Mouse (Mus musculus) lung, adult 2 months (tissue): ENCODE results near the gene Smad9. TPM values are rescaled to one million over a fixed set of nuclear protein-coding genes. Genes with fewer than 3 reads are reported as not detected.

Source experiments
- DNase-seq: peaks from one replicate; pipeline ENCODE4 v3.0.0; 2022
- H3K4me1 ChIP-seq: fragments of 200-500 bp; 2 replicates; pipeline ENCODE4 v1.6.1; 2011; ENCODE audit warnings: low read length; ENCODE audit not compliant: control insufficient read depth, insufficient read depth
- H3K4me3 ChIP-seq: fragments of 200-500 bp; replicated peaks from 2 replicates; pipeline ENCODE3; 2011; ENCODE audit warnings: low read depth, mild to moderate bottlenecking, control low read depth, low read length; ENCODE audit errors: extremely low read depth
- CTCF ChIP-seq: fragments of 200-500 bp; IDR thresholded peaks from 2 replicates; pipeline ENCODE4 v1.5.1; 2011; ENCODE audit warnings: mild to moderate bottlenecking, low read length, control low read depth; ENCODE audit not compliant: insufficient read depth
- POLR2A ChIP-seq: fragments of 200-500 bp; IDR thresholded peaks from 2 replicates; pipeline ENCODE4 v1.6.1; 2011; ENCODE audit warnings: low read depth, mild to moderate bottlenecking, control low read depth, low read length, borderline replicate concordance; ENCODE audit errors: extremely low read depth
- WGBS: fragments of 180-500 bp; shearing (Covaris S2); methylation state at CpG from one replicate; pipeline ENCODE4 v1.1.7; 2018; 5-methylcytosine and 5-hydroxymethylcytosine counted together
- polyA plus RNA-seq: library from polyadenylated mRNA; depleted of rRNA; stranded (reverse); fragments of >200 nt; gene quantifications from 2 replicates; pipeline ENCODE4 v1.2.3, GENCODE M21; 2012

Smad9 gene
- polyA plus RNA-seq, 1 experiment, result 5.6 TPM

DNA sequence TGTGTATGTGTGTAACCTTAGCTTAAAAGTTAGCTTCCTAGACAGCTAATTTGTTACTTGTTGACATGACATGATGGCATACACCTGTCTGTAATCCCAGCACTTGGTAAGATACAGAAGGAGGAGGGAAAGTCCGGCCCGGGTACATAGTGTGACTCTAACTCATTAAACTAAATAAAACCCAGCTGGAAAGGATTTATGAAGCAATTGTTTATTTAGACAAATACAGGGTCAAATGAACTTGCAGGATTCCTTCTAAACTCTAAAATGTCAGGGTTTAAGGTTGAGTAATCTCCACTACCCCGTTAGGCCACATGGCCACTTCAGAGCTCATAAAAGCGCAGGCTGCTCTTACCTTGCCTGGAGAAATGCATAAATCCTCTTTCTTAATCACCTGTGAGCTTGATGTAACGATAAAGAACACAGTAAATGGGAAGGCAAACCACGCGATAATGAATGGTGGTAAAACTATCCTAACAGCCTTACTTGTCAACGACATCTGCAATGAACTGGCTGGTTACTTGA, 23.7 kb upstream of the Smad9 start:
- H3K4me3 ChIP-seq, result no peak overlapping the region
- DNase-seq, result no peak
- TF ChIP-seq CTCF (no peak), POLR2A (no peak)
- 75% methylated on average over 8 of the region's 8 CpGs for WGBS
- H3K4me1 ChIP-seq, result no peaks in the 10 kb centered on the region

DNA sequence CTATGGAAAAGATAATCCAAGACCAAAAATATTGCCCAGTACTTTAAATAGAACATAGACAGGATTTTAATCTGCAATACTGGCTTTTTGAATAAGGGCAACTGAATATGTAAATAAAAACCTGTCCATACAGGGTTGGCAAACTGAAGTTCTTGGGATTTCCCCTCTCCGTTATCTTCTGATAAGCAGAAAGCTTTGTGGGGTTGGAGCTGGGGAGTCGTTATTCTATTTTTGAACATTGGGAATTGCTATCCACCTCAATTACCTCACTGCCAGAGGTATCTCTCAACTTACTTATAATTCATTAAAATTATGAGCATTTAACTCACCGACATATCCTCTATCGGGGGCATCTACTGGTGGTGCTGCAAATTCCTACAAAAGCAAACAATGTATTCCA, 23.0 kb upstream of the Smad9 start:
- no peak for TF ChIP-seq CTCF
- no peak for TF ChIP-seq POLR2A
- DNase-seq, result no peak
- Histone ChIP-seq H3K4me3 (no peak overlapping the region), H3K4me1 (no peaks in the 10 kb centered on the region)
- WGBS, result 89% methylated on average over 4 of the region's 4 CpGs

DNA sequence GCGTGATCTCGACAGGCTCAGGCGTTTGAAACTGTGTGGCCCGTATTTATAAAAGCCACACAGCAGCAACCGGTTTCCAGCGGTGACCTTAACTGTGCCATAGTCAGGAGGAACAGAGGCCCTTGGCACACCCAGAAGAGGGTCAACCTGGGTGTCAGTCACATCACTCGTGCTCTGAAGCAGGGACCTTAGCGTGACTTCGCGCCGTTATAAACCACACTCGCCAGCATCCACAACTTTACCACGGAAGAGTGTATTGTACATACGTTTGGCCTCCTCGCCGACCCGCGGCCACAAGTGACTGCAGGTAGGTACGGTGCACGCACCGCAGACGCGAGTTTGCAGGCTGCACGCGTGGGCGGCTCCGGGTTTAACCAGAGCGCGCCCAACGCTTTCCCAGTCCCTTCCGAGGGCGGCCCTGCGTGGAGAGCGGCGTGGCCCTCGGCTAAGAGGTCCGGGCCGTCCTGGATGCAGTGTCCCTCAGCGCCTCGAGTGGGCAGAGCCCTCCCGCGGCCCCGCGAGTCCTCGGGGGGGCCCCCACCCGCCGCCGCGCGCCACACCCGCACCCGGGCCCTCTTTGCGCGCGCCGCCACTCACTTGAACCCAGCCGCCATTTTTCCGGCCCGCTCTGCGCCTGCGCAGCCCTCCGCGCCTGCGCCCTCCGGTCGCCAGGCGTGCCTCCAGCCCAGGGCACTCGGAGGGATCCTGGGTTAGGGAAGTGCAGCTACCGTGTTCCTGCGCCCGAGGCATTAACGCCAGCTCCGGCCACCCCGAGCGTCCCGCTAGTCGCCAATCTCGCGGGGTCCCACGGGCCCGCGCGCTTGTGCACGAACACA, 20.8 kb upstream of the Smad9 start:
- under 1% methylated on average over 84 of the region's 84 CpGs for WGBS
- TF ChIP-seq POLR2A (peak; percentile 94), CTCF (no peak)
- Histone ChIP-seq H3K4me1 (no peaks in the 10 kb centered on the region), H3K4me3 (peak overlapping the region; percentile 89)
- DNase-seq, result peak; percentile 87

DNA sequence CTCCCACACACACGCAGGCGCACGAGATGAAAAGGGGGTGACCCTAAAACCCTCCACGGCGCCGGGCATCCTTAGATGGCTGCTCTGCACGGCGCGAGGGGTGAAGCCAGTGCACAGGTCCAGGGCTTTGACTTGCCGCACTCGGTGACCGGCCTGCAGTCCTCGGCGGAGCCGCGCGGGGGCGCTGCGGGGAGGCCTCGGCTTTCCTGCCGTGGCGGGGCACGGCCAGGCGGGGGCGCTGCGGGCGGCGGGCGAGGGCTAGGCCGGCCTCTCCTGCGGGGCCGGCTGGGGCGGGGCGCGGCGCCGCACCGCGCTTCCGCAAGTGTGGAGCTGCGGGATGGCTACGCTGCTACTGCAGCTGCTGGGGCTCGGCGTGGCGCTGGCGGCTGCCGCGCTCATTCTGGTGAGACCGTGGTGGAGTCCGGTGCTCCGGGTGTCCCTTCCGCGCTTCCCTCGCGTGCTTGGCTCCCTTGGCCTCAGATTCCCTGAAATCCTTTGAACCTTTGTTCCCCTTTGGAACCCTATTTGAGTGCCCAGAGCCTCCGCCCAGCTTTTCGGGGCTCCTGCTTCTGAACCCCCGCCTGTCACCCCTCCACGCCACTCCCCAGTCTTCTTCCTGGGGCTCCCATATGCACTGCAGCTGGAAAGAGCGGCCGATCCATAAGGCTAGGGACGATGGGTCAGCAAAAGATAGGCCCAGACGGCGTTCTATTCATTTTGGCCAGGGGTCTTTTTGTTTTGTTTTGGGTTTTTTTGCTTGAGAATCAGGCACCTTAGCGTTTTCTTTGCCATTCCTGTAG, 19.9 kb upstream of the Smad9 start, which contains the start of the genes Exosc8 and Alg5:
Exosc8 (minus strand) TSS at position 147 of the 800 bp plus-strand sequence.
Alg5 (plus strand) TSS at position 293 of the 800 bp plus-strand sequence.
- no peaks in the 10 kb centered on the region for H3K4me1 ChIP-seq
- peak; percentile 63 for TF ChIP-seq CTCF
- TF ChIP-seq POLR2A, result peak; percentile 69; the same call in 1 of the 2 replicates
- under 1% methylated on average over 65 of the region's 65 CpGs for WGBS
- DNase-seq, result peak; percentile 92
- H3K4me3 ChIP-seq, result peak within 1 kb of the TSS; percentile 94

DNA sequence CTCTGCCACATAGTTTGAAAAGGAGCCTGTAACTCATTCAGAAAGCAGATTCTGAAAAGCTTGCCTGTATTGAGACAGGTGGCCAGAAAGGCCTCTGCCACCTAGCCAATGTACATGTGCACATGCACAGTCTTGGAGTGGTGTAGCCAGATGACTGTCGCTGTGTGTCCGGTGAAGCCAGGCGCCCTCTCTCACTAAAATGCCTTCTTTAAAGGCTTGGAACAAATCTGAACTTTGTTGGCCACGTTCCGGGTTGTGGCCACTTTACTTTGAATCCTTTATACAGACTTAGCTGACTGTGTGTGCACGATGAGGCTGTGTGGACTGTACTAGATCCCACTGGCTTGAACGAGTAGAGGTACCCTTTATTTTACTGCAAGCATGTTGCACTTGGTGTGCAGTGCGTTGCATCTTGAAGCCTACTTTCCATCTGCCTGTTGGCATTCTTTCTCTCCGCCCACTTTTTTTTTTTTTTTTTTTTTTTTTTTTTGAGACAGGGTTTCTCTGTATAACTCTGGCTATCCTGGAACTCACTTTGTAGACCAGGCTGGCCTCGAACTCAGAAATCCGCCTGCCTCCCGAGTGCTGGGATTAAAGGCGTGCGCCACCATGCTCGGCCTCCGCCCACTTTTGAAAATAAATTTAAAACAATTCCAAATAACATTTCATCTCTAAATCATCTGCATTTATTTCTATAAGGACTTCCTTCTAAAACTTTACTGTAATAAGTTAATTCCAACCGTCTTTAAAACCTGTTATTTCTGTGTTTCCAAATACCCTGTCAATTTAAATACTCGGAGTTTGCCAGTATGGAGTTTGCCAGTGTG, 19.1 kb upstream of the Smad9 start:
- H3K4me3 ChIP-seq, result peak overlapping the region; percentile 94
- H3K4me1 ChIP-seq, result no peaks in the 10 kb centered on the region
- TF ChIP-seq CTCF (no peak), POLR2A (no peak)
- DNase-seq, result peak; percentile 18
- 47% methylated on average over 18 of the region's 18 CpGs for WGBS

DNA sequence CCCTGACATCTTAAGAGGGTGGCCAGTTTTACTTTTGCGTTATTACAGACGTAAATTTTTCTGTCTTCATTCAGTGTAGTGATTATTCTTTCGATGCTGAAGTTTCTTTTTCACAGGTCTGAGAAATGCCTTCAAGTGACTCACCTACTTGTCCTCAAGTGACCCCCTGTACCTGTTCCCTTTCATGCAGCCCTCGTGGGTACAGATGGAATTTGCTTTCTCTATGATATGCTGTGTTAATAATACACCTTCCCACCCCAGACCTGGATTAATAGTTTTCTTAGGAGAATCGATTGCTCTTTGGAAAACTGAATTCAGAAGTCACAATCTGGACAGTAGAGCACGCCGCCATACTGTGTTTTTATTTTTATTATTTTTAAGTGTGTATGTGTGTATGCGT, 18.1 kb upstream of the Smad9 start:
- H3K4me1 ChIP-seq, result no peaks in the 10 kb centered on the region
- no peak for DNase-seq
- TF ChIP-seq POLR2A (no peak), CTCF (no peak)
- H3K4me3 ChIP-seq, result no peak overlapping the region
- WGBS, result 82% methylated on average over 8 of the region's 8 CpGs

DNA sequence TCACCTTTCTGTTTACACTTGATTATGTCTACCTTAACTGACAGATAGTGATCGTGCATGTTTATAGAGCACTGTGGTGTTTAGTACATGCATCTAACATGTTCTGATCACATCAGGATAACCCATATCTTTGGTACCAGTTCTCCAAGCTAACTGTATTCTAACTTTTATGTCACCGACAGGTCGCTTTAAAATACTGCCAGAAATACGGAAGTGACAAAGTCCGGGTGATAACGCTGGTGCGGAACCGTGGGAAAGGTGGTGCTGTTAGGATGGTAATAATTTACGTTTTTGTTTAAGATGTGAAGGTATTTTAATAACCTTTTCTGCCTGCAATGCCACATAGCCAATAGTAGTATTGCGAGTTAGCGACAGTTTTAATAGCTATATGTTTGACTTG, 13.4 kb upstream of the Smad9 start:
- Histone ChIP-seq H3K4me1 (no peaks in the 10 kb centered on the region), H3K4me3 (no peak overlapping the region)
- no peak for DNase-seq
- 96% methylated on average over 11 of the region's 11 CpGs for WGBS
- no peak for TF ChIP-seq POLR2A
- TF ChIP-seq CTCF, result no peak

DNA sequence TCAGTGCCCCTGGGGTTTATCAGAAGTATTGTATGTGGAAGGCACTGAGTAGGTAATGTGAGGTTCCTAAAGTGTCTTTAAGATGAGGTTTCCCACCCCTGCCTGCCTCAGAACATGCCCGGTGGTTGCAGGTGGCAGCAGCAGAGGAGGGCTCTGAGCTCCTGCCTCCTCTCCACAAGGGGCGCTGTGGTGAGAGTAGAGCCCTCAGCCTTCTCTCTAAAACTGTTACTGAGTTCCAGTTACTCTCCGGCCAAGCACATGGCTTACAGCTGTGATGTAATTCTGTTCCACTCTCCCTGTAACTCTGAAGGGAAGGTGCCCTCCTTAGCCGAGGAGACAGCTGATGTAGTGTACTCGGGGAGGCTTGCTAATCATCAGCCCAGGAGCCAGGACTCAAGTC, 9.6 kb upstream of the Smad9 start:
- Histone ChIP-seq H3K4me3 (no peak overlapping the region), H3K4me1 (no peaks in the 10 kb centered on the region)
- DNase-seq, result no peak
- 52% methylated on average over 5 of the region's 5 CpGs for WGBS
- TF ChIP-seq POLR2A (no peak), CTCF (peak; percentile 42)

DNA sequence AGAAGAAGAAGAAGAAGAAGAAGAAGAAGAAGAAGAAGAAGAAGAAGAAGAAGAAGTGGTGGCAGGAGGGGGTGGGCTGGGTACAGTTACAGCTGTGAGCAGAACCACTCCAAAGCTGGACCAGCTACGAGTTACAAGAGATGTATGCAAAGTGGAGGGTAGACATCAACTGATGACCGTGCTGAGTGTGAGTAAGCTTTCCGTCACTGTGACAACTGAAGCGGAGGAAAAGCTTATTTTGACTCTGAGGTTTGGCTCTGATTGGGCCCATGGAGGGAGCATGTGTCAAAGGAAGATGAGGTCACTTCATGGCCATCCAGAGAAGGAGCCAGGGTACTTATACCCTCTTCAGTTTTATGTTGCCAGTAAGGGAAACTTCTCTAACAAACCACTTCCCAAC, 2.0 kb upstream of the Smad9 start:
- WGBS, result 57% methylated on average over 4 of the region's 4 CpGs
- Histone ChIP-seq H3K4me3 (no peak overlapping the region), H3K4me1 (no peaks in the 10 kb centered on the region)
- no peak for TF ChIP-seq CTCF
- TF ChIP-seq POLR2A, result no peak
- no peak for DNase-seq
